Mouse (Mus musculus) cortical plate, adult 2 months (tissue): ENCODE results near the gene Lamp1.

Experiments
- CTCF ChIP-seq: fragments of 200-500 bp; IDR thresholded peaks from 2 replicates; pipeline ENCODE4 v1.5.1; 2011; ENCODE audit warnings: mild to moderate bottlenecking, control low read depth, low read length; ENCODE audit not compliant: insufficient read depth; ENCODE audit errors: extremely low read depth
- POLR2A ChIP-seq: fragments of 200-500 bp; IDR thresholded peaks from 2 replicates; pipeline ENCODE4 v1.6.1; 2011; ENCODE audit warnings: mild to moderate bottlenecking, low read length, control low read depth; ENCODE audit not compliant: insufficient read depth; ENCODE audit errors: extremely low read depth

DNA sequence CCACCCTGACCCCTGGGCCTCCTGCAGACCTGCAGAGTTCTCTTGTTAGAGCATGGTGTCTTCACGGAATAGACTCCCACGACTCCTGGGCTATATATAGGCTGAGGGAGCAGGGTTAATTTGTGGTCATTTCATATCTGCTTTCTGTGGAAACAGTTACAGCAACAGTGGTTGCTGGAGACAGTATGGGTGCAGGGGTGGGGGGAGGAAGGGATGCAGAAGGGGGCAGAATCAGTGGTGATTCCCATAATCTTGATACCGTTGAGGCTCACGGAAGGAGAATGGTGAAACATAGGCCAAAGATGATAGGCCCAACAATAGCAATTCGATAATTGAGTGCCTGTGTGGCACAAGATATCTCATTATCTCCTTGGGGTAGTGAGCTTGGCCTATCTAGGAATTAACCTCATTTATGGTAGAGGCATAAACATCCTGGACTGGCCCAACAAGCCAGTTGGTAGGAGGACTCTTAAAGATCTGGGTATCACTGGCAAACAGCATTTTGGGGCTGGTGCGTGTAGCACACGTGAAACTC is 36.0 kb upstream of the Lamp1 start:
- TF ChIP-seq POLR2A (no peak), CTCF (no peak)
